Mouse (Mus musculus) large intestine, adult 2 months (tissue): ENCODE data around the gene Eif2ak4. TPM values are rescaled to one million over a fixed set of nuclear protein-coding genes. Genes with fewer than 3 reads are reported as not detected.

Experiments
- DNase-seq: peaks from one replicate; pipeline ENCODE4 v3.0.0-alpha.2; 2012; ENCODE audit warnings: low read depth, low spot score
- WGBS: fragments of 180-500 bp; shearing (Covaris S2); methylation state at CpG from one replicate; pipeline ENCODE4 v1.1.7; 2018; 5-methylcytosine and 5-hydroxymethylcytosine counted together
- polyA plus RNA-seq: library from polyadenylated mRNA; depleted of rRNA; stranded (reverse); fragments of >200 nt; gene quantifications from 2 replicates; pipeline ENCODE4 v1.2.3, GENCODE M21; 2012; rRNA removed

Eif2ak4 gene
- polyA plus RNA-seq = 3.1 and 4.8 TPM in 2 replicates

DNA sequence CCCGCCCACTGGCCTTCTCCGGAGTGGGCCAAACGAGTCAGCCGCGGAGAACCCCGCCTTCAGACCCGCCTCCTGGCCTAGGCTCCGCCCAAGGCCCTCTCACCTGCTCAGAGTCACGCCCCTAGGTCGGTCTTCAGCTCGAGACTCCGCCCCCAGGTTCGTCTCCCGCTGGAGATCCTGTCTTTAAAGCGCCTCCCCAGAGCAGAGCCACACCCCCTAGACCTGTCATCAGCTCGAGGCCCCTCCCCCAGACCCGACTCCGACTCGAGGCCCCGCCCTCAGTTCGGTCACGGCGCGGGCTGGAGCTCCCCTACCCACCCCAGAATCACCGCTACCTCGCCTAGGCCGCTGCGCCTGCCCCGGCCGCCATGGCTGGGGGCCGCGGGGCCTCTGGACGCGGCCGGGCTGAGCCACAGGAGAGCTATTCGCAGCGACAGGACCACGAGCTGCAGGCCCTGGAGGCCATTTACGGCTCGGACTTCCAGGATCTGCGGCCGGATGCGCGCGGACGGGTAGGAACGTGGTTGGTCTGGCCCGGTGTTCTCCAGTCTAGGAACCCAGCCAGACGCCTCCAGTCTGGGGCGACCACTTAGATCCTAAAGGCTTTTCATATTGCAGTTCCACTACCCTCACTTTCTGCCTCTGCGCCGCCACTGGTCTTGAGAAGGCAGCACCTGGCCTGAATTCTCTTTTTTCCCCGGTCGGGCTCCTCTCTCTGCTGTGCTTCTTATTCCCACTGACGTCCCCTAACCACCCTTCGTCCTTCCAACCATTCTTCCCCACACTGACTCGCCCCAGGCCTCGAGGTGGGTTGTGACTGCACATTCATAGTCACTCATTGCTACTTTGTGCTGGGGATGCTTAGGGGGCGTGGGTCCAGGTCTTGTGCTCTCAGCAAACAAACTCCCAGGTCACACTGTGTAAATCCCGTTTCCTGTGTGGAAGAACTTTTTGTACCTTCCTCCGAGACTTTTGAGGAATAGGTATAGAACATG is at the start of gene Eif2ak4:
Gene Eif2ak4, plus strand, starts transcription at position 278 of the 995 bp plus-strand sequence.
- DNase-seq = peak; percentile 98
- under 1% methylated on average over 61 of the region's 61 CpGs for WGBS

DNA sequence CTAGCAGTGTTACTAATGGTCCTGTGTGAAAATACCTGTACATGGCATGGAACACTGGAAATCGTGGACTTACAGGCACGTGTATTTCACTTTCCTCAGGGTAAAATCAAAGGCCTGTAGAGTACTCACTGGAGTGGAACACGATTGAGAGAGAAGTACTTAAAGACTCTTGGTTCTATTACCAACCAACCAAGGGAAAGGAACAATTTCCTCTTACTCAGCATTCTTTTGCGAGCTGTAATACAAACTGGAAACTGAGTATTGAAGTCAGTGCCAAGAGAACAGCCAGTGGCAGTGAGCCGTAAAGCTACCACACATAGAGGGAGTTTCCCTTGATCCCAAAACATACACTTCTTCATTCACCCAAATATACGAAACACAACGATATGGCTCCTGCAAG is 47.1 kb upstream of the Eif2ak4 start:
- DNase-seq = no peak
- 57% methylated on average over 7 of the region's 7 CpGs for WGBS

DNA sequence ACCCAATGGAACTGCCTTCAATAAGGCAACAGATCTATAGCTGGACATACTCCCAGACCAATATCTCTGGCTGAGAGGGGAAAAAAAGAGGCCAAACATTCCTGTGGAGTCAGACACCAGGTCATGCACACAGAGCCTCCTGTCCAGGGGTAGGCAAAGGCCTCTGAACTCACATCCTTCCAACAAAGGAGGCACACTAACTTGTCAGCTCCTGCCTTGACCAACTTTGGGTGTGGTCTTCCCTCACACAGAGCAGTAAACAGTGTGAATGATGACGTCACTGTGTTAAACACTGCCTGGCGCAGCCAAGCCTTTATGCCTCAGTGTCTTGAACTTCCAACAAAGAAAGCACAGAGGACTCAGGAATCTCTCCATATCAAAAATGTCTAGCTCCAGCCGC is 44.5 kb upstream of the Eif2ak4 start:
- WGBS = 48% methylated on average over 3 of the region's 3 CpGs
- peak; percentile 6 for DNase-seq

DNA sequence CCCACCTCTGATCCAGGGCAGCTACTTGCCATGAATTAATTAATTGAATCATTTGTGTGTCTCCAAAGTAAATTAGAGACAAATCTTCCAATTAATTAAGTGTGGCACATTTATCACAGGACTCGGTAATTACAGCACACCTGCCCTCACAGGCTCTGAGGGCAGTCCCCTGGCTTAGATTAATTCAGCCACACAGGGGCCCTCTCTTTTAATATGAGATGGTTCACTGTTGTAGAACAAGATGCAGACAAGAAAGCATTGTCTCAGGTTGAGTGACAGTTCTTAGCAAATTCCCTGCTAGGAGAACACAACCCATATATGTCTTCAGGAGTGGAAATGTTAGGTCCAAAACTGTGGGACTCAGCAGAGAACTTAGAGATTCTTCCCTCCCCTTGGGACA is 42.9 kb upstream of the Eif2ak4 start:
- WGBS = 65% methylated on average over 1 of the region's 1 CpGs
- no peak for DNase-seq

DNA sequence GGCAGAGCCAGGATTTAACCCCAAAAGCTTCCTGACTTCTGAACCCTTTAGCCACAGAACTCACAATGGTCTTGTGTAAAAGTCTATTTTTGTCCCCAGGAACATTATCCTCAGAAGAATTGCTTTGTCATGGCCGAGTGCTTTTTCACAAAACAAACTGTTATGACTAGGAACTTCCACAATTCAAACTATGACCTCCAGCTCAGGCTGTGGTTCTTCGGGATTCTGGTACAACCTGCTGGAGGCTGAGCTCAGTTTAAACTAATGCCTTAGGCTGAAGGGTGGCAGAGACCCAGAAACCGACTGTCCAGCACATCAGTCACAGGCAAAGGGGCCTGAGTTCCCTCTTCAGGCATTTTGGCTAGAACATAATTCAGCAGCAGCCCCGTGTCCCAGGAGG is 34.9 kb upstream of the Eif2ak4 start:
- DNase-seq = no peak
- 48% methylated on average over 4 of the region's 4 CpGs for WGBS

DNA sequence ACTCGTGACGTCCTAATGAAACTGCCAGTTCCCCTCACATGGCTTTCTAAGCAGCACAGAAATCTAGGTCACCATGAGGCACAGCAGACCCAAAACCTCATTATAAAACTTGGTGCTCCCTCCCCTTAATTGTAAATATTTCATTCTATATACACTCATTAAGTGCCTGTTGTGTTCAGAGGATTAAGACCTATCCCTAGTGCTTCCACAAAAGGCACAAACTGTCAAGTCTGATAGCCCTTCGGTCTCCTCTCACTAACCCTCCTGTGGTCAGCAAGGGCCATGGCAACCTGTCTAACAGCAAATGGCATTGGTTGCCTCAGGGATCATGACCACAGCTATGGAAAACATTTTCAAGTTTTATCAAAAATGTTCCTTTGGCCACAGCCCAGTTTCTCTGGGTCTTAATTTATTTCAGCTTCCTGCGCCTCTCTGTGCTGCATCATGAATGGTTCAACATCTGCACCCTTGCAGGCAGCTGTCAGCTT is 34.5 kb upstream of the Eif2ak4 start:
- no peak for DNase-seq
- WGBS = 79% methylated on average over 4 of the region's 4 CpGs

DNA sequence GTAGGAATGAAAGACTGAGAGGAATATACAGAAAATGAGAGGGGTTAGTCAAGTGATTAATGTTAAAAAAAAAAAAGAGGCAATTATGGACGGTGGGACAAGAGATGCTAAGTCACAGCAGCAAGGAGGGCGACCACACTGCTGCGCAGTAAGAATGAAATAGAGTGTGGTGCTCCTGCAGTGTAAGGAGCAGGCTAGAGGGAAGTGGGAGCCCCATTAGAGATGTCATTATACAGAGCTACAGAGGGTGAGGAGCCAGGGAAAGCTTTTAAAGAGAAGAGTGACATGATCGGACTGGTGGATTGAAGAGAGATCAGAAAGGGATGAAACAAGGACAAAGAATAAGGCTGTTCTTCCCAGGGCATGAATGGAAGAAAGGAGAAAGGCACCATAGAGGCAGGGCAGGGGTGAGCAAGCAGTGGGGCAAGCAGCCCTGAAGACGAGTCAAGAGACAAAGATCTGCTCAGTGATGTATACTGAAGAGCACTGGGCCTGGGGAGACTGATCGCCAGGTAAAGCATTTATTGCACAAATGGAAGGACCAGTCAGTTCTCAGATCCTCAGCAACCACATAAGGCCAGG is 33.2 kb upstream of the Eif2ak4 start:
- no peak for DNase-seq
- 85% methylated on average over 6 of the region's 6 CpGs for WGBS

DNA sequence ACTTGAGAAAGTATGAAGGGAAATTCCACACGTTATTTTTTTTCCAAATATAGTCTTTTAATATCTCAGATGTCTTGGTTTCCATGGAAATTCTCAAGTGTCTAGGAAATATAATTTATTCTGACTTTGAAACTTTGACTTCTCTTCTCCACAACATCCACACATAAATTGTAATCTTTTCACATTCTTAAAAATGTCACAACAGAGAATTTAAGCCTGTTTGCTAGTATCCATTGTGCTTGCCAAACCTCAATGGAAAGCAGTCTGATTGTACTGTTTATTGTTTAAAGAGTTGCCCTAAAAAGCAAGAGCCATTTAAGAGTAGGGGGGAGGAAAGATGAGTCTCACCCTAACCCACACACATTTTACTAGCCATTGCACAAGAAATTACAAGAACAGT is 16.6 kb upstream of the Eif2ak4 start:
- WGBS = 44% methylated on average over 1 of the region's 1 CpGs

DNA sequence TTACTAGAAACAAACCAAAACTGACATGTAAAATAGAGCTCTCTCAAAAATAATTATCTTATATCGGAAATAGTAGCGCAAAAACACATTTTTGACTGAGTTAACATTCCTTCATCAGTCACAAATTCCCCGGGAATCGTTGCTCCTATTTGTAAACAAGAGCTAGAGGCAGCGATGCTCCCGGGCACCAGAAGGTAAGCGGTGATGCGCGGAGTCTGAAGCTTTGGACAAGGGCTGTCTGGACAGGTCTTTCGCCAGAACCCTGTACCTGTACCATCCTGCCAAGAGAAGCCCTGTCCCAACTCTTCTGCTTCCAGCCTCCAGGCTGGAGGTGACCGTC is 15.9 kb upstream of the Eif2ak4 start:
- DNase-seq = no peak
- whole genome bisulfite sequencing = 9% methylated on average over 11 of the region's 11 CpGs

More for the DNA sequence above, 16.6 kb upstream of the Eif2ak4 start:
- no peak for DNase-seq

DNA sequence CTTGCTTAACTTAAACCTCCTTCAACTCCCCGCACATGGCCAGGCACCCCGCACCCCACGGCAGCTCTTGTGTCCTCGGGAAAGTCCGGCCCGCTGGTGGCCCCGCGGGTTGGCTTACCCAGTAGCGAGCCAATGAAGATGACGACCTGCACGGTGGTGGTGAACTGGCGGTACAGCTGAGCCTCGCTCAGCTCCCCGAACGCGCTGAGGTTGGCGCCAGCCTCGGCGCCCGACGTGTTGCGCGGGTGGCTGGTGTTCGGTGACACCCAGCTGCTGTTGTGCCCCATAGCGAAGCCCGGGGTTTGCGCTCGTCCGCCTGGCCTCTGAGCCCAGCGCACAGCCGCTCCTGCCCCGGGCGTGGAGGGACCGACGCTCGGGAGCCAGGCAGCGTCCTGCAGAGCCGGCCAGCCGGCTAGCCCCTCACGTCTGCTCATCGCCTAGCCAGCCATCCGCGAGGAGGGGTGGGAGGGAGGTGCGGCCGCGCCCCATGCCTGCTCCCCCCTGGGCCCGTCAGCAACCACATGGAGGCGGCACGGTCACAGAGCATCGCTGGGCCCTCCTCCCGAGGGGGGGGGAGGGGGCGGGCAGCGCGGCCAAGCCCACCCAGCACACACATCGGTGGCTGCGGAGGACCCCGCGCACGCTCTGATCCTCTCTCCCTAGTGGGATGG is 15.4 kb upstream of the Eif2ak4 start, which contains the start of gene Gpr176:
Gene Gpr176, minus strand, starts transcription at position 519 of the 671 bp plus-strand sequence.
- DNase-seq = no peak
- WGBS = under 1% methylated on average over 58 of the region's 59 CpGs

DNA sequence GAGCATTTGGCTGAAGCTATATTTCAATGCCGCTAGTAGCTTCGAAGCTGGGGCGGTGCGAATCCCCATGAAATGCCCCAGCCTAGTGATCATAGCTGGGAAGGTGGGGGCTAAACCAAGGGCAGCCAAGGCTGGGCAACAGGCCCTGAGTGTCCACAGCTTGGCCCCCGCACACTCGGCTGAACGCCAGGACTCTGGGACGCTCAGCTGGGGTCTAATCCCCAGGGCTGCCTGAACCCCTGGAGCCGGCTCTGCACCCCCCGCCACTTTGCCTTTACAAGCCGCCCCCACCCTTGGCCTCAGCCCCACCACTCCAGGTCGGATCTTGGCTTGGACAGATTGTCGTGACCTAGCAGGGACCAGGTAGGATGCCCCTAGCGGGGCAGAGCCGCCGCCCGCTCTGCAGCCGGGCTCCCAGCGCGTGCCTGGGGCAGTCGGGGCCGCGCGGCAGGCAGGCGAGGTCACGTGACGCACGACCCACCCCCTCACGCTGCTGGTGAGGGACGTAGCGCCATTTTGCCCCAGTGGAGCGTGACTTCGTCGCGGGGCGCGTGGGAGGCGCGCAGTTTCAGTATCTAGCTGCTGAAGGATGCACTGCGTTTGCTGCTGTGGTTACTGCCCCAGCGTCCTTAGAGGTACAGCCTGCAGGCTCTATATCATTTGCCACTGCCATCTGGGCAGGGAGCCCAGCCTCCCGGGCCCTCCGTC is 14.7 kb upstream of the Eif2ak4 start:
- DNase-seq = no peak
- 4% methylated on average over 43 of the region's 43 CpGs for WGBS

DNA sequence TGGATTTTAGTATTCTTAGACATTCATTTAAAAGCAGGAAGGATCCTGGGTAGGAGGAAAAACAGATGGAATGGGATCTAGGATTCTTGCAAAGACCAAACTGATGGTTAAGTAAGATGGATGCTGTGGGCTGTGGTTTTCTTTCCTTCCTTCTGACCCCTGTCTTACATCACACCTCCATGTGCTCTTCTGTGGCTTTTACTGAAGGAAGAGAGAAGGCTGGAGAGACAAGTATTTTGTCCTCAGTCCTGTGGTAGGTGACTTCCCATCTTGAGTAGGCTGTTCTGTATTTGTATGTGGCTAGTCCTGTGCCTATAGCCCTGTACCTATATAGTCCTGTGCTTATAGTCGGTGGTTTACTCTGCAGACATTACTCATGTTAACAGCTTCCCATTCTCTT is 12.9 kb upstream of the Eif2ak4 start:
- WGBS = 63% methylated on average over 1 of the region's 1 CpGs

DNA sequence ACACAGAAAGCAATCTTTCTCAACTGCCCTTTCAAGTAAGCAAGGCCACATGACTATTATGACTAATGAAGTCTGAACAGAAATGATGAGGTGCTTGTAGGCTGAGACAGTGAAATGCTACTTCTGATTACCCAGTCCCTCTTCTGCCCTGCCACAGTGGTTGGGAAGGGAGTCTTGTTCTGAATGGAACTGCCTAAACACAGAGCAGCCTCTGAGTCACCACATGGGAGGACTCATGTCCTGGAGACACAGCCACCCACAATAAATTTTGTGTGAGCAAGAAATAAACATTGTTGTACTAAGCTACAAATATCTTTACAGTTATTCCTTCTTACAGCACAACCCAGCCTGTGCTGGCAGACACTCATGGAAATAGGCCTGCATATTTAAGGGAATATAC is 12.5 kb upstream of the Eif2ak4 start:
- no peak for DNase-seq

More for the DNA sequence above, 12.9 kb upstream of the Eif2ak4 start:
- no peak for DNase-seq

DNA sequence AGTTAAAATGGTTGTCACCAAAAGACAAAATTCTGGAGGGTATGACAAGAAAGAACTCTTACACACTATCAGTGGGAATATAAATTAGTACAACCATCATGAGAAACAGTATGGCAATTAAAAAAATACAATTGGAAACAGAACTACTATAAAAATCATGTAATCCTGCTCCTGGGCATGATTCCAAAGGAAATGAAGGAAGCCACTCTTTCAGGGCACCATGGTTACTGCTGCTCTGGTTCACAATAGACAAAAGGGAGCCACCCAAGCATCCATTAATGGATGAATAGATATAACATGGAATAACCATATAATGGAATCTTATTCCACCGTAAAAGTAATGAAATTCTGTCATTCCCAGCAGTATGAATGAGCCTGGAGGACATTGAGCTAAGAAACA is 8.7 kb upstream of the Eif2ak4 start:
- no peak for DNase-seq
- 57% methylated on average over 1 of the region's 1 CpGs for WGBS

DNA sequence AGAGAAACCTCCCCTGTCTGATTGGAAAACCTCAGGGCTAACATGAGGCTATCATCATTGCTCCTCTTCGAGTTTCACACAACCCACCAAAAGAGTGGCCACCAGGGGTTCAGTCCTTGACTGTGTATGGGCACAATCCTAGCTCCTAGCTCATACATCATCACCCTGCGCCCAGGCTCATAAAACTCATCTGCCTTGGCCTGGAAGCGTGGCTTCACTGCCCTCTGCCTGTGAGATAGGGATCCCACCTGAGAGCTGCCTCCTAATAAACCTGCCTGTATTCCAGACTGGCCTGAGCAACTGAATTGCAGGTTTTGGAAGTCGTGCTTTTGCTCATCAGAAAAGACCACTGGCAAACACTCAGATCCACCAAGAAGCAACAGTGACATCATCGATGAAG is 5.0 kb upstream of the Eif2ak4 start:
- WGBS = 65% methylated on average over 5 of the region's 5 CpGs
- no peak for DNase-seq

DNA sequence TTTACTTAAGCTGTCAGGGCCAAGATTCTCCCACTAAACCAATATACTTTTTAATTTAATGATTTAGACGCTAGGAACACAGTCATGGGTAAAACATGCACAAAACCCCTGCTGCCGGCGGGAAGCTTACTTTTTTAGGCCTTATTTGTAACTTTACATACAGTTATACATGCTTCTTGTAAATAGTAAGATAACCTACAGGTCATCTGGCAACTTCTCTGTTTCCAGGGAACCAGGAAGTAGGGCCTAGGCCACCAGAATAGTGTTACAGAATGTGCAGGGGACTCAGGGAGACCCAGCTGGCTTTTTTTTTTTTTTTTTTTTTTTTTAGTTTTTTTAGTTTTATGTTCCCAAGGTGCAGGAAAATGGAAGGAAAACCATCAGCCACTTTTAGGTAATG is 1.2 kb downstream of the Eif2ak4 start:
- DNase-seq = no peak
- 10% methylated on average over 3 of the region's 3 CpGs for WGBS

DNA sequence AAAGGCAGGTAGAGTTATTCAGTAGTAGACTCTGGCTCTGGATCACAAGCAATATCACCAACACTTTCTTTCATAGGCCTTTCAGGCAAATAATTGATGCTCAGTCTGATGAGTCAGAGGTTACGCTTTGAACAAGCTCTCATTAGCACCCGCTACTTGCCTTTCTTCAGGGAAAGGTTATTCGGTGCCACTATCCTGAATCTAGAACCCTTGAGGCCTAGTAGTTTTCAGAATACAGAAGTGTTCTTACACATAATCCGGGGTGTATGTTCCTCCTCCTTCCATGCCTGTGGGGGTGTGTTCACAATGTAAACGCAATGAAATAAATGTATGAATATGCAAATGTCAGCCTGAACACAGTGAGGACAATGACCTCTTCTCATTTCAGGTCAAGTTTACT is 1.7 kb downstream of the Eif2ak4 start:
- 55% methylated on average over 5 of the region's 5 CpGs for WGBS
- DNase-seq = no peak

DNA sequence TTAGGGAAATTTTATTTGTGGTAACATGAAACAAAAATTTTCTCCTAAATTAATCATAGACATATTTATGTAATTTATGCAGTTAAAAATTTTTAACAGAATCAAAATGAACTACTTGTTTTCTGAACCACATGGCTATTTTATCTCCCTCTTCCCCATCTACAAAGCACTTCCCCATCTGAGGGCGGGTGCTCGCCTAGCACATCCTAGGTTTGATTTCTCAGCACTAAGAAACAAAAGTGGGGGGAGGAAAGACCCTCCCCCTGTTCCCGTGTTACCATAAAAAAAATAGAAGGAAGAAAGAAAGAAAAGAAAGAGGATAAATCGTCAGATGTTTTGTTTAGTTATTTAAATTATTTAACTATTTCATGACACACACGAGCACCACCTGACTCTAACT is 2.8 kb downstream of the Eif2ak4 start:
- WGBS = 65% methylated on average over 5 of the region's 5 CpGs
- no peak for DNase-seq

DNA sequence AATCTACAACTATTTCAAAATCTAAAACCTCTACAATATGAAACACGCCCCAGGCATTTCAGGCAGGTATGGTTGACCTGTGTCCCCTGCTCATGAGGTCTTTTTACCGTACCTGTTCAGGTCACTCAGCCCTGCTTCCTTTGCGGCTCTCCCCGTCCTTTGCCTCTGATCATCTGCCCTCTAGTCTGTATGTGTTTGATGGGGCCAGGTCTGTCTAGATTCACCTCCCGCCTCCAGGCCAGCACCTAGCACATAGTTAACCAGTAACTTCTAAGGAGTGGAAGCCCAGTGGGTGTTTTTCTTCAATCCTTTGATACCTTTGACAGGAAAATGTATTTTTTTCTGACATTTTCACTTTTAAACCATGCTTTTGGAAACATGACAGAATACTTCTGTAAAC is 11.3 kb downstream of the Eif2ak4 start:
- 38% methylated on average over 5 of the region's 5 CpGs for WGBS
- no peak for DNase-seq
